ENCODE assay signal across 21 mouse cellular contexts in the genomic region with DNA sequence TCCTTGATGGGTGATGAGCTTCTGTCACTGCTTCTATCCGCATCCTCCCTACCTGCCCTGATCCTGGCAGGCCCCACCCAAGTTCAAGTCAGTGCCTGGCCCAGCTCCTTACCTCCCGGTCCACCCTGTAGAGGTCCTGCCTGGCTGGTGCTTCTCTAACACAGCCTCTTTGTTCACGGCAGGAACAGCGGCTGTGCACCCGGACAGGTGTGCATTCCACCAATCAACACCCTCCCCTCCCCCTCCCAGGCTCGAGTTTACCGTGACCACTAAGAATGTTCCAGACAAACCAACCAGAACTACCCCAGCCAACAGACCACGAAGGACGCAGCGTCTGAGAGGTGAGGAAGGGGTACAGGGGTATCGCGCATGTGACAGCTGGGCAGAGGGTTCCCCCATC. TPM values are rescaled to one million over a fixed set of nuclear protein-coding genes. Genes with fewer than 3 reads are reported as not detected.
DNase-seq lines count a peak whose midpoint lies in the region; ATAC-seq and TF ChIP-seq lines count a peak whose summit lies in the region.
"Had no signal": no experiment of that assay in that cellular context is flagged by ENCODE, and none has a peak within 500 bp of the region (broad histone marks: within the 10 kb centered on the region; RNA-seq: fewer than 3 reads in every experiment).

A gene (minus strand): TSS at position 180 of the 400 bp plus-strand sequence.

- 47% methylated on average over 12 of the region's 12 CpGs for WGBS in lung, embryonic 14.5 days
- WGBS in lung, postnatal 0 days, result 34% methylated on average over 12 of the region's 12 CpGs
- WGBS in kidney, adult 2 months, result 40% methylated on average over 12 of the region's 12 CpGs
- 39% methylated on average over 12 of the region's 12 CpGs for WGBS in kidney, postnatal 0 days
- WGBS in limb, embryonic 15.5 days, result 45% methylated on average over 12 of the region's 12 CpGs
- WGBS in forebrain, embryonic 16.5 days, result 68% methylated on average over 12 of the region's 12 CpGs

- peak; percentile 56; the same call in 1 of the 2 replicates for ATAC-seq in lung, embryonic 14.5 days (ENCODE audit: insufficient read depth)
- no peak for ATAC-seq in lung, postnatal 0 days
- ATAC-seq in kidney, postnatal 0 days (replicated peaks; ENCODE audit: low FRiP score, low read depth), result peak; percentile 53; the same call in 1 of the 2 replicates
- ATAC-seq in limb, embryonic 15.5 days (ENCODE audit: insufficient number of reproducible peaks, low FRiP score, low TSS enrichment, low read depth), result no peak
- no peak for ATAC-seq in forebrain, embryonic 16.5 days
- ATAC-seq: forebrain, embryonic 13.5 days; hindbrain, embryonic 16.5 days; liver, embryonic 12.5 days had no signal

- H3K4me1 ChIP-seq in lung, embryonic 14.5 days (ENCODE audit: insufficient read depth), result no peaks in the 10 kb centered on the region
- H3K4me1 ChIP-seq in lung, postnatal 0 days (ENCODE audit: insufficient read depth, low read depth, low read length), result no peaks in the 10 kb centered on the region
- no peaks in the 10 kb centered on the region; the same call in 1 of the 2 replicates for H3K4me1 ChIP-seq in kidney, adult 2 months (ENCODE audit: control insufficient read depth, insufficient read depth, low read length)
- H3K4me1 ChIP-seq in kidney, postnatal 0 days (replicated peaks; ENCODE audit: insufficient read depth, low read length), result 0 out of 2 replicates have a peak, but pooled peaks cover 4% of the 10 kb centered on the region
- peaks cover 16% of the 10 kb centered on the region; the same call in 1 of the 2 replicates for H3K4me1 ChIP-seq in limb, embryonic 15.5 days
- 0 out of 2 replicates have a peak, but pooled peaks cover 2% of the 10 kb centered on the region for H3K4me1 ChIP-seq in forebrain, embryonic 16.5 days (replicated peaks; ENCODE audit: control insufficient read depth, insufficient read depth, low read length)
- H3K4me1 ChIP-seq: forebrain, embryonic 13.5 days; neural tube, embryonic 13.5 days had no signal

- H3K4me2 ChIP-seq in lung, embryonic 14.5 days, result peak within 1 kb of the TSS; percentile 1; the same call in 1 of the 2 replicates
- no peak within 1 kb of the TSS for H3K4me2 ChIP-seq in lung, postnatal 0 days (replicated peaks; ENCODE audit: low read depth, low read length)
- H3K4me2 ChIP-seq in kidney, postnatal 0 days (ENCODE audit: low read length), result peak within 1 kb of the TSS; percentile 19
- no peak within 1 kb of the TSS for H3K4me2 ChIP-seq in limb, embryonic 15.5 days
- no peak within 1 kb of the TSS for H3K4me2 ChIP-seq in forebrain, embryonic 16.5 days (ENCODE audit: low read length)
- H3K4me2 ChIP-seq: embryonic facial prominence, embryonic 12.5 days; forebrain, embryonic 13.5 days; heart, embryonic 11.5 days; liver, embryonic 12.5 days; neural tube, embryonic 13.5 days had no signal

- H3K27me3 ChIP-seq in lung, embryonic 14.5 days (ENCODE audit: insufficient read depth, low read length), result no peaks in the 10 kb centered on the region
- H3K27me3 ChIP-seq in lung, postnatal 0 days (replicated peaks; ENCODE audit: insufficient read depth, low read length), result no peaks in the 10 kb centered on the region
- no peaks in the 10 kb centered on the region for H3K27me3 ChIP-seq in kidney, adult 2 months (replicated peaks; ENCODE audit: control insufficient read depth, insufficient read depth, low read length)
- H3K27me3 ChIP-seq in kidney, postnatal 0 days (ENCODE audit: insufficient read depth, low read length), result no peaks in the 10 kb centered on the region
- H3K27me3 ChIP-seq in limb, embryonic 15.5 days, result no peaks in the 10 kb centered on the region
- no peaks in the 10 kb centered on the region for H3K27me3 ChIP-seq in forebrain, embryonic 16.5 days (replicated peaks; ENCODE audit: control insufficient read depth, insufficient read depth, low read length)

- no peaks in the 10 kb centered on the region for H3K9me3 ChIP-seq in lung, embryonic 14.5 days (ENCODE audit: low read depth, low read length)
- no peaks in the 10 kb centered on the region for H3K9me3 ChIP-seq in lung, postnatal 0 days (ENCODE audit: low read length)
- no peaks in the 10 kb centered on the region for H3K9me3 ChIP-seq in kidney, postnatal 0 days (replicated peaks; ENCODE audit: low read length)
- no peaks in the 10 kb centered on the region for H3K9me3 ChIP-seq in limb, embryonic 15.5 days
- H3K9me3 ChIP-seq in forebrain, embryonic 16.5 days (ENCODE audit: control insufficient read depth, low read length), result no peaks in the 10 kb centered on the region
- H3K9me3 ChIP-seq: embryonic facial prominence, embryonic 12.5 days; forebrain, embryonic 13.5 days; liver, embryonic 12.5 days; neural tube, embryonic 13.5 days had no signal

- TF ChIP-seq CTCF in lung, embryonic 14.5 days (IDR thresholded peaks at IDR 0.05; ENCODE audit: low read depth), result no peak
- no peak for TF ChIP-seq CTCF in lung, postnatal 0 days (IDR thresholded peaks at IDR 0.05)
- no peak for TF ChIP-seq CTCF in kidney, adult 2 months (conservative IDR thresholded peaks at IDR 0.05; ENCODE audit: insufficient read depth, insufficient read length, low read depth, low read length)
- no peak for TF ChIP-seq CTCF in kidney, postnatal 0 days (IDR thresholded peaks at IDR 0.05; ENCODE audit: low read depth)

- H3K27ac ChIP-seq in lung, embryonic 14.5 days (ENCODE audit: low read depth), result no peak within 1 kb of the TSS
- H3K27ac ChIP-seq in lung, postnatal 0 days (ENCODE audit: low read length), result no peak within 1 kb of the TSS
- H3K27ac ChIP-seq in kidney, adult 2 months (ENCODE audit: insufficient read depth, low read depth, low read length), result peak within 1 kb of the TSS; percentile 66
- peak within 1 kb of the TSS; percentile 68 for H3K27ac ChIP-seq in kidney, postnatal 0 days
- 0 out of 2 replicates have a peak within 1 kb of the TSS, but pooled peaks have one; percentile 7 for H3K27ac ChIP-seq in limb, embryonic 15.5 days
- H3K27ac ChIP-seq in forebrain, embryonic 16.5 days (ENCODE audit: low read length), result no peak within 1 kb of the TSS
- H3K27ac ChIP-seq: embryonic facial prominence, embryonic 12.5 days; forebrain, embryonic 13.5 days; liver, embryonic 12.5 days; neural tube, embryonic 13.5 days had no signal

- peak within 1 kb of the TSS; percentile 13; the same call in 1 of the 2 replicates for H3K9ac ChIP-seq in lung, embryonic 14.5 days
- H3K9ac ChIP-seq in lung, postnatal 0 days (replicated peaks; ENCODE audit: low read depth), result no peak within 1 kb of the TSS
- H3K9ac ChIP-seq in kidney, postnatal 0 days (ENCODE audit: low read depth, low read length), result peak within 1 kb of the TSS; percentile 35; the same call in 1 of the 2 replicates
- no peak within 1 kb of the TSS for H3K9ac ChIP-seq in limb, embryonic 15.5 days
- no peak within 1 kb of the TSS for H3K9ac ChIP-seq in forebrain, embryonic 16.5 days (replicated peaks; ENCODE audit: low read depth, low read length)
- H3K9ac ChIP-seq: embryonic facial prominence, embryonic 12.5 days; forebrain, embryonic 13.5 days; liver, embryonic 12.5 days; neural tube, embryonic 13.5 days had no signal

- TF ChIP-seq POLR2A in kidney, adult 2 months (IDR thresholded peaks at IDR 0.05; ENCODE audit: low read depth, low read length), result peak; percentile 49

- TF ChIP-seq EP300 in lung, postnatal 0 days (IDR thresholded peaks at IDR 0.05), result no peak

- H3K36me3 ChIP-seq in lung, embryonic 14.5 days (ENCODE audit: insufficient read depth), result no peaks in the 10 kb centered on the region
- H3K36me3 ChIP-seq in lung, postnatal 0 days (ENCODE audit: insufficient read depth, low read length), result no peaks in the 10 kb centered on the region
- no peaks in the 10 kb centered on the region for H3K36me3 ChIP-seq in kidney, adult 2 months (ENCODE audit: control insufficient read depth, insufficient read depth, low read length)
- H3K36me3 ChIP-seq in kidney, postnatal 0 days (ENCODE audit: insufficient read depth, low read length), result no peaks in the 10 kb centered on the region
- H3K36me3 ChIP-seq in limb, embryonic 15.5 days, result no peaks in the 10 kb centered on the region
- H3K36me3 ChIP-seq in forebrain, embryonic 16.5 days (ENCODE audit: control insufficient read depth, insufficient read depth), result no peaks in the 10 kb centered on the region
- H3K36me3 ChIP-seq: embryonic facial prominence, embryonic 12.5 days; liver, embryonic 12.5 days; neural tube, embryonic 13.5 days had no signal

- peak; percentile 17 for DNase-seq in lung, embryonic 14.5 days
- no peak for DNase-seq in lung, postnatal 0 days (ENCODE audit: low spot score)
- DNase-seq in kidney, adult 2 months, result peak; percentile 75
- peak; percentile 11 for DNase-seq in kidney, postnatal 0 days (ENCODE audit: low spot score)
- DNase-seq in frontal cortex, adult 2 months (ENCODE audit: extremely low spot score in 1 of 2, low spot score in 1 of 2), result no peak
- DNase-seq: cerebellum, adult 9-11 months; heart, postnatal 36 days; lung, adult 2 months; midbrain, embryonic 14.5 days; thymus, postnatal 25 days had no signal

- H3K4me3 ChIP-seq in lung, embryonic 14.5 days (ENCODE audit: low read depth, low read length), result no peak within 1 kb of the TSS
- no peak within 1 kb of the TSS for H3K4me3 ChIP-seq in lung, postnatal 0 days (ENCODE audit: low read depth, low read length)
- H3K4me3 ChIP-seq in kidney, adult 2 months (ENCODE audit: insufficient read depth, low read depth, low read length), result peak within 1 kb of the TSS; percentile 39
- no peak within 1 kb of the TSS for H3K4me3 ChIP-seq in kidney, postnatal 0 days (replicated peaks; ENCODE audit: low read depth, low read length)
- no peak within 1 kb of the TSS for H3K4me3 ChIP-seq in limb, embryonic 15.5 days
- no peak within 1 kb of the TSS for H3K4me3 ChIP-seq in forebrain, embryonic 16.5 days (replicated peaks; ENCODE audit: low read length)
- H3K4me3 ChIP-seq: embryonic facial prominence, embryonic 12.5 days; erythroblast, embryonic 14.5 days; forebrain, embryonic 13.5 days; liver, embryonic 12.5 days; neural tube, embryonic 13.5 days had no signal

RNA-seq across cellular contexts. Expression of the gene that starts here (rescaled TPM):
- 0.31 and 0.80 TPM in 2 replicates for polyA plus RNA-seq in lung, embryonic 14.5 days (2014; fragmentation: Nextera tagmentation; extraction: Ambion mirVana)
- polyA plus RNA-seq in lung, postnatal 0 days (2015; fragmentation: Nextera tagmentation; extraction: Ambion mirVana), result 0.07 and 0.11 TPM in 2 replicates
- polyA plus RNA-seq in kidney, adult 2 months (2012; rRNA removed), result 99.3 and 105 TPM in 2 replicates
- polyA plus RNA-seq in kidney, postnatal 0 days (2015; fragmentation: Nextera tagmentation; extraction: Ambion mirVana), result 57.7 and 58.1 TPM in 2 replicates
- polyA plus RNA-seq in limb, embryonic 15.5 days (2015; fragmentation: Nextera tagmentation; extraction: Ambion mirVana), result 0.33 and 1.2 TPM in 2 replicates
- not detected in 2 replicates for polyA plus RNA-seq in forebrain, embryonic 16.5 days (2015; fragmentation: Nextera tagmentation; extraction: Ambion mirVana)
- polyA plus RNA-seq in frontal cortex, adult 2 months (2012; rRNA removed), result 0.08 and 0.11 TPM in 2 replicates
- polyA plus RNA-seq: C2C12; erythroblast, embryonic 14.5 days; liver, embryonic 12.5 days; lung, adult 2 months; neural tube, embryonic 13.5 days; small intestine, adult 2 months had no signal

Comparison
In these comparisons a context has a peak if more than half of its experiments do, and no peak if none do; other contexts are left out.
1. RNA of the gene that starts here (polyA plus RNA-seq): 99.3 to 105 TPM in kidney, adult 2 months and 57.7 to 58.1 TPM in kidney, postnatal 0 days; 0.31 to 0.80 TPM in lung, embryonic 14.5 days, 0.33 to 1.2 TPM in limb, embryonic 15.5 days, 0.07 to 0.11 TPM in lung, postnatal 0 days, 0.08 to 0.11 TPM in frontal cortex, adult 2 months and not detected in forebrain, embryonic 16.5 days; every median in the first group is over 10 times any median in the second.
2. Peak in DNase-seq, ATAC-seq, H3K9ac ChIP-seq and H3K4me2 ChIP-seq in lung, embryonic 14.5 days; RNA of the gene not detected or under 1 TPM.
3. DNase-seq: peak in kidney, adult 2 months (single experiment) and kidney, postnatal 0 days (single experiment); none in lung, postnatal 0 days (single experiment) and frontal cortex, adult 2 months (0 of 2).
4. H3K27ac ChIP-seq: peak in kidney, adult 2 months (single experiment), kidney, postnatal 0 days (single experiment) and limb, embryonic 15.5 days (single experiment); none in lung, embryonic 14.5 days (single experiment), lung, postnatal 0 days (single experiment) and forebrain, embryonic 16.5 days (single experiment).